Mouse (Mus musculus) lung, embryonic 15.5 days (tissue): Measurements from ENCODE around the gene Zdhhc5. TPM values are rescaled to one million over a fixed set of nuclear protein-coding genes. Genes with fewer than 3 reads are reported as not detected.

Source experiments
- ATAC-seq: fragments of 200-750 bp; cut with Nextera tagmentation; 2 replicates; pipeline ENCODE4 v1.8.0; 2017; ENCODE audit warnings: moderate number of reproducible peaks, borderline replicate concordance; ENCODE audit not compliant: low FRiP score, low TSS enrichment; ENCODE audit errors: extremely low read depth
- H3K27ac ChIP-seq: fragments of 300-500 bp; sonication (generic); 2 replicates; pipeline ENCODE4 v1.5.1; 2015; ENCODE audit warnings: moderate library complexity, mild to moderate bottlenecking, inconsistent platforms
- H3K27me3 ChIP-seq: fragments of 300-500 bp; sonication (generic); 2 replicates; pipeline ENCODE4 v1.6.1; 2015; ENCODE audit warnings: inconsistent platforms
- H3K36me3 ChIP-seq: fragments of 300-500 bp; sonication (generic); 2 replicates; pipeline ENCODE4 v1.6.1; 2015; ENCODE audit warnings: inconsistent platforms
- H3K4me1 ChIP-seq: fragments of 300-500 bp; sonication (generic); 2 replicates; pipeline ENCODE4 v1.6.1; 2015; ENCODE audit warnings: inconsistent platforms
- H3K4me2 ChIP-seq: fragments of 300-500 bp; sonication (generic); 2 replicates; pipeline ENCODE4 v1.6.1; 2015; ENCODE audit warnings: inconsistent platforms, mild to moderate bottlenecking, moderate library complexity
- H3K4me3 ChIP-seq: fragments of 300-500 bp; sonication (generic); 2 replicates; pipeline ENCODE4 v1.5.1; 2015; ENCODE audit warnings: mild to moderate bottlenecking, inconsistent platforms
- H3K9ac ChIP-seq: fragments of 300-500 bp; sonication (generic); 2 replicates; pipeline ENCODE4 v1.6.1; 2015; ENCODE audit warnings: inconsistent platforms
- H3K9me3 ChIP-seq: fragments of 300-500 bp; sonication (generic); 2 replicates; pipeline ENCODE4 v1.6.1; 2016; ENCODE audit warnings: inconsistent platforms
- WGBS: fragments of 180-500 bp; shearing (Covaris S2); methylation state at CpG from one replicate; pipeline ENCODE4 v1.1.7; 2015; 5-methylcytosine and 5-hydroxymethylcytosine counted together
- polyA plus RNA-seq: library from polyadenylated mRNA; unstranded; fragments of >200 nt; fragmentation: Nextera tagmentation; extraction: Ambion mirVana; gene quantifications from 2 replicates; pipeline ENCODE4 v1.2.1, GENCODE M21; 2015

Zdhhc5 gene
- polyA plus RNA-seq, 1 experiment from 2014 or later: 24.5 TPM

DNA sequence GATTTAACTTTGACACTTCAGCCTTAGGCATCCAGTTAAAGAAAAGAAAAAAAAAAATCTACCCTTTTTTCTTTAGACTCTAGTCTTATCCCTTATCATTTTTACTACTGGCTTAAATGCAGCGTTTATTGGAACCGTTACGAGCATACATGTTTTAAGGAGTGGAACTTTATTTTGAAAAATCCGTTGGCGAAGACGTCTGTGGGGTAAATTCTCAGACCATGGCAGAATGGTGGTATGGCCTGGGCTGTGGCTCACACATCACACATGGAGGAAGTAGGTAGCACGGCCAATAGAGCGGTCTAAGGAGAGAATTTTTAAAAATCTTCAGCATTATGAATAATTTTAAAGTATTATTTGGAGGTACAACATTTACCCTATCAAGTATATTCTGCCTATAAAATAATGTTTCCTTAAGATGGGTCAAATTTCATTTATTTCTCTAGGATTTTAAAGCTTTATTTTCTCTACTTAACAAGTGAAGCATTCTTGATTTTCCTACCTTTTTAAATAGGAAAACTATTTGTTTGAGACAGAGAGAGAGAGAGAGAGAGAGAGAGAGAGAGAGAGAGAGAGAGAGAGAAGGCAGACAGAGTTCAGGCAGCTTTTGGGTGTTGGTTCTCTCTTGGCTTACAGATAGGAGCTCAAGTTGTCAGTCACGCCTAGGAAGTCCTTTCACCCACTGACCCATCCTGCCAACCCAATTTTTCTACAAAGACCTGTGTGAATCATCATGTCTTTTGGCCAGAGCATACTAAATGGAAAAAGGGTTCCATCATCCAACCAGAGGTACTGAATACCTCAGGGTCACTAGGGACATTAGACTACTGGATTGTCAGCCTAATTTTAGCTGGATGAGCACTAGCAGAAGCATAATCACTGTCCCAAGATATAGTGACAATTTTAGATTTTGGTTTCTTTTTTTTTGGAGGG, 1.7 kb upstream of the Zdhhc5 start:
- H3K9me3 ChIP-seq: no peaks in the 10 kb centered on the region
- H3K4me1 ChIP-seq: peaks cover 13% of the 10 kb centered on the region
- peak overlapping the region; percentile 97 for H3K27ac ChIP-seq
- peak overlapping the region; percentile 73 for H3K4me2 ChIP-seq
- H3K36me3 ChIP-seq: peaks cover 7% of the 10 kb centered on the region; the same call in 1 of the 2 replicates
- no peaks in the 10 kb centered on the region for H3K27me3 ChIP-seq
- no peak for ATAC-seq
- H3K9ac ChIP-seq: peak overlapping the region; percentile 76
- peak overlapping the region; percentile 94 for H3K4me3 ChIP-seq
- WGBS: 24% methylated on average over 9 of the region's 9 CpGs

DNA sequence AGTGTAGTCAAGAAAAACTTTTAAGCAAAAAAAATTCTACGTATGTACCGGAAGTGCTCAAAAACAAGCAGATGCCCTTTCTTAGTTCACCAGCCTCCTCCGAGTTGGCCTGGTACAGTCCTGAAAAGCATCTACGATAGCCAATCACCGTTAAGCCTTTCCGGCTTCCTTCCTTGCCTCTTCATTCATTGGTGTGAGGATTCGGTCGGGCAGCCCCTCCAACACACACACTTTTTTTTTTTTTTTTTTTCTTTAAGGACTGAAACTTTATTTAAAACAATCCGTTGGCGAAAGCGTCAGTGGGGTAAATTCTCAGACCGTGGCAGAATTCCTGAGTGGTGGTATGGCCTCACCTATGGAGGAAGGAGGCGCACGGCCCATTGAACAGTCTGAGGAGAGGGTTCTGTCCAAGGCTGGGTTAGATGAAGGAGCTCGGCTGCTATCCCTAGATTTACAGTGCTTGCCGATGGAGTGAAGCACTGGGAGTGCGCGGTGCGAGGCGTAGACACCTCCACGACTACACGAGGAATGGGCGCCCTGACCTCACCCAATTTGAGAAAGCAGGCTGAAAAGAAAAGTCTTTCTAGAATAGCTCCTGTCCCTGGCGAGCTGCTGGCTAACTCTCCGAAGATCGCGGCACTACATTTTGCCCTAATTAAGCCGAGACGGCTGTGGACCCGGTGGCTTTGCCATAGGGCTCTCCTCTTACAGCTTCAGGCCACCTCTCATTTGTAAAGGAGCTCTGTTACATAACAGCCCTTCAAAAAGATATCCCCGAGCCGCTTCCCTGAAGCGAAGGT, 782 bp upstream of the Zdhhc5 start:
- Histone ChIP-seq H3K4me1 (peaks cover 13% of the 10 kb centered on the region), H3K36me3 (peaks cover 2% of the 10 kb centered on the region), H3K9ac (peak overlapping the region; percentile 76), H3K27me3 (no peaks in the 10 kb centered on the region), H3K9me3 (no peaks in the 10 kb centered on the region), H3K4me2 (peak overlapping the region; percentile 73), H3K4me3 (peak overlapping the region; percentile 94), H3K27ac (peak overlapping the region; percentile 97)
- ATAC-seq: peak; percentile 95
- under 1% methylated on average over 33 of the region's 33 CpGs for WGBS

GRCm38 (mm10) chr2:84714422-84714810, 564 bp downstream of the Zdhhc5 start:
- WGBS: under 1% methylated on average over 12 of the region's 26 CpGs
- no peaks in the 10 kb centered on the region for H3K9me3 ChIP-seq
- H3K9ac ChIP-seq: peak overlapping the region; percentile 96
- peak overlapping the region; percentile 54 for H3K4me2 ChIP-seq
- peaks cover 13% of the 10 kb centered on the region for H3K4me1 ChIP-seq
- H3K4me3 ChIP-seq: peak overlapping the region; percentile 94
- peak overlapping the region; percentile 97 for H3K27ac ChIP-seq
- no peaks in the 10 kb centered on the region for H3K27me3 ChIP-seq
- H3K36me3 ChIP-seq: peaks cover 13% of the 10 kb centered on the region
- ATAC-seq: peak; percentile 5; the same call in 1 of the 2 replicates

DNA sequence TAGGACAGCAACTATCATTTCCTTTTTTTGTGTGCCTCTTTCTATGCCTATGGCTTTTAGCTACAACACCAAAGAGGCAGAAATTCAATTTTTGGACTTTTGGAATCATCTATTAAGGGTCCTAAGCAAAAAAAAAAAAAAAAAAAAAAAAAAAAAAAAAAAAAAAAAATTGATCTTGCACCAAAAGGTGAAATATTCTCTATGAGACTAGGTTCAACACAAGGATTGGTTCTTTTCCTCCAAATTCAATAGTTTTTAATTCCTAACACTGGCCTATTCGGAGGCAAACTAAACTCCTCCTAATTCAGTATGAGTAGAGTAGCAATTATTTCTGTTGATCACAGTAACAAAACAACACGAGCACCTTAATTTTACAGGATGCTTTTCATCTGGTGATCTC, 3.1 kb downstream of the Zdhhc5 start:
- H3K4me3 ChIP-seq: no peak overlapping the region
- no peak overlapping the region for H3K9ac ChIP-seq
- no peaks in the 10 kb centered on the region for H3K9me3 ChIP-seq
- H3K4me1 ChIP-seq: peaks cover 15% of the 10 kb centered on the region
- H3K27me3 ChIP-seq: no peaks in the 10 kb centered on the region
- 86% methylated on average over 2 of the region's 2 CpGs for WGBS
- H3K27ac ChIP-seq: no peak overlapping the region
- peaks cover 19% of the 10 kb centered on the region for H3K36me3 ChIP-seq
- ATAC-seq: no peak
- no peak overlapping the region for H3K4me2 ChIP-seq

DNA sequence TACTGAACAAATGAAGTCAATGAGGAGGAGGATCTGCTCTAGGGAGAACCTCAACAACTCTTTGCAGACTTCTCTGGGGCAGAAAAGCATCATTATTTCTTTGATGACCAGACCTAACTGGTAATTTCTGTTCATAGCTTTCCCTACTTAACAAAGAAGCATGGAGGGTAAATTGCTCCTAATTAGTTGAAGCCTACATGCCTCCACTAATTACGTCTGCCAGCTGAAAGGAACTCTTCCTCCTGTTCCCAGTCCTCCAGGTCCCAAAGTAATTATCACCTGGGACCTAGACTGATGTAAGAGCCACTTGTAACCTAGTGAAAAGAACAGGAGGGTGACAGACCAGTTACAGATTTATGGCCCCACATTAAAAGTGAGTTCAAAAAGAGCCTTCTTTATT, 7.5 kb downstream of the Zdhhc5 start:
- Histone ChIP-seq H3K9ac (no peak overlapping the region), H3K4me1 (0 out of 2 replicates have a peak, but pooled peaks cover 5% of the 10 kb centered on the region), H3K4me2 (no peak overlapping the region), H3K36me3 (peaks cover 20% of the 10 kb centered on the region), H3K9me3 (no peaks in the 10 kb centered on the region), H3K27ac (no peak overlapping the region), H3K27me3 (no peaks in the 10 kb centered on the region), H3K4me3 (no peak overlapping the region)
- 66% methylated on average over 1 of the region's 1 CpGs for WGBS
- ATAC-seq: no peak

GRCm38 (mm10) chr2:84705295-84705694, 9.7 kb downstream of the Zdhhc5 start:
- no peak overlapping the region for H3K9ac ChIP-seq
- no peak for ATAC-seq
- 82% methylated on average over 1 of the region's 1 CpGs for WGBS
- 0 out of 2 replicates have a peak, but pooled peaks cover 5% of the 10 kb centered on the region for H3K4me1 ChIP-seq
- H3K4me2 ChIP-seq: no peak overlapping the region
- no peak overlapping the region for H3K27ac ChIP-seq
- no peaks in the 10 kb centered on the region for H3K9me3 ChIP-seq
- peaks cover 29% of the 10 kb centered on the region for H3K36me3 ChIP-seq
- no peaks in the 10 kb centered on the region for H3K27me3 ChIP-seq
- no peak overlapping the region for H3K4me3 ChIP-seq

DNA sequence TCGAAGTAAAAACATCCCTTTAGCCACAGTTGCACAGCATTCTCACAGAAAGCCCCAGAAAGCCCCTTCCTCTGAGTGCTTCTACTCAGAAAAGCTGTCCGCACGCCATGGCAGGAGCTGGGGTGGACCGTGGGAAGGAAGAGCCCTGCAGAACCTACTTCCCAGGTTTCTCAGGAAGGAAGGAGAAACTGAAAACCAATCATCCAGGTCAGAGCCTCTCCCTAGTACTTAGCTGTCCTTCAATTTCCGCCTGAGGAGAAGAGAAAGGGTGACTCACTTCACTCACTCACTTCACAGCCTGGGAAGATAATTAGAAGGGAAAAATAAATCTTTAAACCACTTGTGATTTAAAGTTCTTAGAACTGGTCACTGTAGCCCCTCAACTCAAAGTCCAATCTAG, 10.7 kb downstream of the Zdhhc5 start:
- no peak overlapping the region for H3K27ac ChIP-seq
- 0 out of 2 replicates have a peak, but pooled peaks cover 5% of the 10 kb centered on the region for H3K4me1 ChIP-seq
- H3K4me3 ChIP-seq: no peak overlapping the region
- no peak overlapping the region for H3K9ac ChIP-seq
- ATAC-seq: no peak
- H3K27me3 ChIP-seq: no peaks in the 10 kb centered on the region
- H3K9me3 ChIP-seq: no peaks in the 10 kb centered on the region
- 79% methylated on average over 5 of the region's 5 CpGs for WGBS
- H3K36me3 ChIP-seq: peaks cover 21% of the 10 kb centered on the region
- H3K4me2 ChIP-seq: no peak overlapping the region

DNA sequence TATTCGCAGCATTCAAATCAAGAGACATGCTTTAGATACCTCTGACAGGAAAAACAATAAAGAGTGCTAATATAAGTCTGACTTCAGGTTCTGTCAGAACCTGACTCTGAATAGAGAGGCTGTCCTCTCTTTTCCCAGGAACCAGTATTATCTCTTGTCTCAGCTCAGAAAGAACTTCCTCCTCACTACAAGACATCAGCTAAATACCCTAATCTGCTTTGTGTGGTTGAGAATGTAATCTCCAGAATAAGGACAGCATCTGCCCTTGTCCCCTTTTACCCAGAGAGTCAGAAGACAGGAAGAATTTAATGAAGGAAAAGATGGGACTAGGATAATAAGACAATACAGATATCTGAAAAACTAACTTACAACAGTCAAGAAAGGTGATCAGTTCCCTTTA, 11.5 kb downstream of the Zdhhc5 start:
- no peak overlapping the region for H3K4me3 ChIP-seq
- WGBS: 100% methylated on average over 1 of the region's 1 CpGs
- H3K27me3 ChIP-seq: no peaks in the 10 kb centered on the region
- no peak overlapping the region for H3K9ac ChIP-seq
- no peak overlapping the region for H3K4me2 ChIP-seq
- ATAC-seq: no peak
- 0 out of 2 replicates have a peak, but pooled peaks cover under 1% of the 10 kb centered on the region for H3K4me1 ChIP-seq
- H3K27ac ChIP-seq: no peak overlapping the region
- H3K36me3 ChIP-seq: peaks cover 19% of the 10 kb centered on the region
- no peaks in the 10 kb centered on the region for H3K9me3 ChIP-seq

DNA sequence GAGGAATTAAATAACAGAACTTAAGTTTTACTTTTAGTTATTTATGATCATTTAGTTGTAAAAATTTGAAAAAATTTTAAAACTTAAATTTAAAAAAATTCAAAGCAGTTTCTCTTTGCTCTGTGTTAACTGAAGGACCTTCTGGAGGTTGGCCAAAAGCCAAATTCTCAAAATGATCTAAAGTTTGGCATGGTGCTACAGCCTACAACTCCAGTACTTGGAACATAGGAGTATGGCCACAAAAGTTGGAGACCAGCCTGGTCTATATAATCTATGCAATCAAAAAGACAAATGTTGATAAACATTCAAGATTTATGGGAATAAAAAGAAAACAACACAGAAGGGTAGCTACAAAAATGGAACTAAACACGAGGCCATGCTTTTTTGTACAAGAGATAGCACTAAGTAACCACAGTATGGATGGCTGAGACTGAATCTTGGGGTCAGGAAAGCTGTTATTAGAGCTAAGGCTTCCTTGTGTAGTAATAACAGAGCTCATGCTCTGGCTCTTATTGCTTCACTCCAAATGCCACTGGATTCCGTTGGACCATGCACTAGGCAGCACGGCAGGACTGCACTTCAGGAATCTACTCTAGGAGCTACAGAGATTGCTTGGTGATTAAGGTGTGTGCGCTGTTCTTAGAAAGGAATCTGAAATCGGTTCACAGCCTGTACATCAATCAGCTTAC, 19.8 kb downstream of the Zdhhc5 start:
- Histone ChIP-seq H3K4me3 (no peak overlapping the region), H3K9ac (no peak overlapping the region), H3K27ac (no peak overlapping the region), H3K9me3 (no peaks in the 10 kb centered on the region), H3K36me3 (peaks cover 55% of the 10 kb centered on the region), H3K27me3 (no peaks in the 10 kb centered on the region), H3K4me1 (no peaks in the 10 kb centered on the region), H3K4me2 (no peak overlapping the region)
- 67% methylated on average over 5 of the region's 5 CpGs for WGBS
- peak; percentile 85; the same call in 1 of the 2 replicates for ATAC-seq

- ATAC-seq: no peak
- Histone ChIP-seq H3K36me3 (peaks cover 88% of the 10 kb centered on the region), H3K9me3 (no peaks in the 10 kb centered on the region), H3K27me3 (no peaks in the 10 kb centered on the region), H3K4me2 (no peak overlapping the region), H3K27ac (no peak overlapping the region), H3K9ac (no peak overlapping the region), H3K4me1 (no peaks in the 10 kb centered on the region), H3K4me3 (no peak overlapping the region)
- WGBS: 81% methylated on average over 12 of the region's 12 CpGs
Observed at GRCm38 (mm10) chr2:84690050-84690449, 24.9 kb downstream of the Zdhhc5 start.

DNA sequence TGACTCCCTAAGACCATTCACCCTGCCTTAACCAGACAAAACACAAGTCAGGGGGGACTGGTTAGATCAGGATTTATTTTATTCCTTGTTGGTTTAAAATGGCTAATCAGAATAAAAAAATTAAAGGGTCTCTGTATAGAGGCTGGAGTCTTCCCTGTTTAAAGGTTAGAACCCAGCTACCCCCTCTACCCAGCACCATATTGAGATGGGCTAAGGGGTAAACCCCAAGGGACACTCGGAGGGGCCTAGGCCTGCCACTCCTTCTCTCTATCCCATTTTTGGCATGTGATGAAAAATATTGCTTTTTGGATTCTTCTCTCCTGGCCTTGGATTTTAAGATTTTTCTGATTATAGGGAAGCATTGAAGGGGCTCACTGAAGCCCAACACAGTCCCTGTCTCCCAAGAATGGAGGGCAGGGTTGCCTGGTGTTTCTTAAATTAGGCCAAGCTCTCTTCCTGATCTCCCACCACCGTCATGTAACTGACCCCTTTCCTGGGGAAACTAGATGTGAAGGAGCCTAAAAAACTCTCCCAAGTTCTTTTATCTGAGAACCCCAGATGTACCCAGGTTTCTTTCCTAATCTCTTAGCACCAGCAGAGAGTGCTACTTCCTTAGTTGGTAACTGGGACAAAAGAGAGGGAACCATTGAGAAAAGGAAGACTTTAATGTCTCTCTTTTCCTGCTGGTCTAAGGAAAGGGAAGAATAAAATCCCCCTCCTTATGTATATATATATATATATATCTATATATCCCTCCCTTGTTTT, 26.7 kb downstream of the Zdhhc5 start:
- Histone ChIP-seq H3K27ac (no peak overlapping the region), H3K27me3 (no peaks in the 10 kb centered on the region), H3K36me3 (peaks cover 80% of the 10 kb centered on the region), H3K4me2 (no peak overlapping the region), H3K4me3 (no peak overlapping the region), H3K9ac (no peak overlapping the region), H3K9me3 (no peaks in the 10 kb centered on the region), H3K4me1 (no peaks in the 10 kb centered on the region)
- ATAC-seq: no peak
- 74% methylated on average over 2 of the region's 2 CpGs for WGBS
